Mouse (Mus musculus) E14TG2a.4 (cell line): ENCODE results near the gene Gm4871.
A peak's percentile ranks its signal among the peaks of the same experiment; 100 is the strongest.
"Not testable (repeated sequence)": the region's sequence is repeated elsewhere in the genome, so short reads cannot be mapped to it uniquely, and the experiment has no call there.

Source experiments
- H3K27me3 ChIP-seq: 2 replicates; pipeline ENCODE4 v1.6.1; 2014; ENCODE audit warnings: low read length, control low read depth; ENCODE audit not compliant: insufficient read depth
- H3K36me3 ChIP-seq: 2 replicates; pipeline ENCODE4 v1.6.1; 2014; ENCODE audit warnings: low read length, control low read depth; ENCODE audit not compliant: insufficient read depth
- H3K4me1 ChIP-seq: replicated peaks from 2 replicates; pipeline ENCODE4 v1.6.1; 2014; ENCODE audit warnings: low read depth, low read length, control low read depth
- H3K4me3 ChIP-seq: replicated peaks from 2 replicates; pipeline ENCODE4 v1.5.1; 2014; ENCODE audit warnings: mild to moderate bottlenecking, low read length
- H3K9me3 ChIP-seq: 2 replicates; pipeline ENCODE4 v1.6.1; 2014; ENCODE audit warnings: low read length, control low read depth
- CTCF ChIP-seq: conservative IDR thresholded peaks from 2 replicates; pipeline ENCODE4 v1.5.1; 2014; ENCODE audit warnings: low read length
- NANOG ChIP-seq: IDR thresholded peaks from 2 replicates; pipeline ENCODE4 v1.6.1; 2014; ENCODE audit warnings: borderline replicate concordance, low read length, mixed read lengths
- POU5F1 ChIP-seq: IDR thresholded peaks from 2 replicates; pipeline ENCODE4 v1.6.1; 2014; ENCODE audit warnings: low read length, borderline replicate concordance

The Gm4871 gene

GRCm38 (mm10) chr5:145032391-145032790 lies at the start of gene Gm4871:
Gene Gm4871, minus strand, starts transcription at chr5:145032754.
- H3K4me3 ChIP-seq, H3K9me3 ChIP-seq, H3K36me3 ChIP-seq, H3K27me3 ChIP-seq, H3K4me1 ChIP-seq: not testable (repeated sequence)

GRCm38 (mm10) chr5:145081866-145082613 lies 49.5 kb upstream of the Gm4871 start:
- TF ChIP-seq CTCF: no peak
- no peak for TF ChIP-seq POU5F1
- no peak for TF ChIP-seq NANOG
- no peak overlapping the region for H3K4me3 ChIP-seq
- peaks cover 18% of the 10 kb centered on the region for H3K4me1 ChIP-seq
- H3K36me3 ChIP-seq: no peaks in the 10 kb centered on the region
- H3K9me3 ChIP-seq: no peaks in the 10 kb centered on the region
- no peaks in the 10 kb centered on the region for H3K27me3 ChIP-seq

- H3K4me1 ChIP-seq: 0 out of 2 replicates have a peak, but pooled peaks cover 9% of the 10 kb centered on the region
- no peak overlapping the region for H3K4me3 ChIP-seq
- H3K36me3 ChIP-seq: no peaks in the 10 kb centered on the region
- H3K27me3 ChIP-seq: 0 out of 2 replicates have a peak, but pooled peaks cover 2% of the 10 kb centered on the region
- TF ChIP-seq CTCF: no peak
- no peak for TF ChIP-seq NANOG
- TF ChIP-seq POU5F1: no peak
- no peaks in the 10 kb centered on the region for H3K9me3 ChIP-seq
Measured at GRCm38 (mm10) chr5:145075081-145075480, 42.5 kb upstream of the Gm4871 start.

DNA sequence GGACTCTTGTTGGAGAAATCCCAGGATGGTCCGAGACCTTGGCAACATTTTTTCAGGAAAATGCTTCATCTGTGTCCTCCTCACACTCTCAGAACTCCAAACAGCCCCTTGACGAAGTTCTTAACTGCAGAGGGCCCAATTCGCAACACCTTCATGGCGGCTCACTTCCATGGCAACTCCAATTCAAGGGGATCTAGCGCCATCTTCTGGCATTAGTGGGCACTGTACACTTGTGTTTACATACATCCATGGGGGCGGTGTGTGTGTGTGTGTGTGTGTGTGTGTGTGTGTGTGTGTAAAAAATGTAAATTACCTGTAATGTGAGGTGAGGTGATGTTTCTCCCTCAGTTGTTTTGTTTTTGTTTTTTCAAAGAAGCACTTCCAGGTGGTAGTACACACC lies 38.8 kb upstream of the Gm4871 start:
- H3K36me3 ChIP-seq: 0 out of 2 replicates have a peak, but pooled peaks cover 3% of the 10 kb centered on the region
- H3K4me3 ChIP-seq: no peak overlapping the region
- 0 out of 2 replicates have a peak, but pooled peaks cover 2% of the 10 kb centered on the region for H3K27me3 ChIP-seq
- TF ChIP-seq CTCF (peak; percentile 74), NANOG (no peak)
- H3K4me1 ChIP-seq: peaks cover 17% of the 10 kb centered on the region; the same call in 1 of the 2 replicates
- peaks cover 5% of the 10 kb centered on the region for H3K9me3 ChIP-seq

DNA sequence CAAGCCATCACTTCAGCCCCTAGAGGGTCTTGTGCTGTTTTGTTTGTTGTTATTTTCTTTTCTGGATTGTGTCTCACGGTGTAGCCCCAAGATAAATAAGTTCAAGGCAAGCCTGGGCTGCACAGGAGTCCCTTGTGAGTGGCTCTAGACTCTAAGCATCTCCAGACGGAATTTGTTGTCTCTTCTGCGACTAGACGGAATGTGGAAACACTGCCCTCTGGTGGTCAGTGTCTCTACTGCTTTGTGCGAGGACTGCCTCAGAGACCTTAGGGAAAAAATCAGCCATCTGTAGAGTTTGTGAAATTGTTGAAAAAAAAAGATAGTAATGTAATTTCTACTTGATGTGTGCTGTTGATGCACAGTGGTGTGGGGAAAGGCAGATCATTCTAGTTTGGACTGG lies 37.2 kb upstream of the Gm4871 start:
- Histone ChIP-seq H3K36me3 (0 out of 2 replicates have a peak, but pooled peaks cover 3% of the 10 kb centered on the region), H3K4me1 (peaks cover 23% of the 10 kb centered on the region), H3K27me3 (0 out of 2 replicates have a peak, but pooled peaks cover 2% of the 10 kb centered on the region), H3K9me3 (peaks cover 5% of the 10 kb centered on the region), H3K4me3 (no peak overlapping the region)
- TF ChIP-seq NANOG: no peak
- peak; percentile 73 for TF ChIP-seq CTCF

GRCm38 (mm10) chr5:145068863-145069262 lies 36.3 kb upstream of the Gm4871 start:
- H3K36me3 ChIP-seq: 0 out of 2 replicates have a peak, but pooled peaks cover 3% of the 10 kb centered on the region
- H3K27me3 ChIP-seq: 0 out of 2 replicates have a peak, but pooled peaks cover 2% of the 10 kb centered on the region
- peaks cover 24% of the 10 kb centered on the region for H3K4me1 ChIP-seq
- no peak overlapping the region for H3K4me3 ChIP-seq
- peaks cover 5% of the 10 kb centered on the region for H3K9me3 ChIP-seq
- TF ChIP-seq CTCF (no peak), NANOG (no peak), POU5F1 (no peak)

- Histone ChIP-seq H3K9me3 (peaks cover 23% of the 10 kb centered on the region), H3K27me3 (no peaks in the 10 kb centered on the region), H3K4me1 (peaks cover 36% of the 10 kb centered on the region), H3K36me3 (0 out of 2 replicates have a peak, but pooled peaks cover 5% of the 10 kb centered on the region), H3K4me3 (no peak overlapping the region)
- no peak for TF ChIP-seq POU5F1
- TF ChIP-seq NANOG: peak; percentile 73; the same call in 1 of the 2 replicates
- no peak for TF ChIP-seq CTCF
Measured at GRCm38 (mm10) chr5:145064765-145065340, 32.3 kb upstream of the Gm4871 start.

- H3K9me3 ChIP-seq: peaks cover 23% of the 10 kb centered on the region
- TF ChIP-seq CTCF: no peak
- 0 out of 2 replicates have a peak, but pooled peaks have one; percentile 2 for TF ChIP-seq NANOG
- 0 out of 2 replicates have a peak, but pooled peaks cover 2% of the 10 kb centered on the region for H3K36me3 ChIP-seq
- H3K27me3 ChIP-seq: no peaks in the 10 kb centered on the region
- H3K4me3 ChIP-seq: peak overlapping the region; percentile 27; the same call in 1 of the 2 replicates
- H3K4me1 ChIP-seq: peaks cover 38% of the 10 kb centered on the region
Measured at GRCm38 (mm10) chr5:145059524-145059923, 27.0 kb upstream of the Gm4871 start.
